Mouse (Mus musculus) stomach, embryonic 14.5 days (tissue): ENCODE results near the gene S1pr2. TPM values are rescaled to one million over a fixed set of nuclear protein-coding genes. Genes with fewer than 3 reads are reported as not detected.

ENCODE experiments used
- ATAC-seq: fragments of 200-750 bp; cut with Nextera tagmentation; 2 replicates; pipeline ENCODE4 v1.8.0; 2017; ENCODE audit warnings: low read depth, moderate TSS enrichment; ENCODE audit not compliant: insufficient number of reproducible peaks, insufficient read depth, low FRiP score
- H3K27ac ChIP-seq: fragments of 300-500 bp; sonication (generic); 2 replicates; pipeline ENCODE4 v1.5.1; 2014; ENCODE audit warnings: mild to moderate bottlenecking, low read length, moderate library complexity, mixed read lengths
- H3K27me3 ChIP-seq: fragments of 300-500 bp; sonication (generic); 2 replicates; pipeline ENCODE4 v1.6.1; 2014; ENCODE audit warnings: low read length, control low read depth, mixed read lengths; ENCODE audit not compliant: control insufficient read depth, insufficient read depth
- H3K36me3 ChIP-seq: fragments of 300-500 bp; sonication (generic); 2 replicates; pipeline ENCODE4 v1.6.1; 2014; ENCODE audit warnings: mild to moderate bottlenecking, control low read depth, low read length, moderate library complexity, mixed read lengths; ENCODE audit not compliant: control insufficient read depth, insufficient read depth
- H3K4me1 ChIP-seq: fragments of 300-500 bp; sonication (generic); 2 replicates; pipeline ENCODE4 v1.6.1; 2014; ENCODE audit warnings: low read length, control low read depth, mixed read lengths; ENCODE audit not compliant: control insufficient read depth, insufficient read depth
- H3K4me2 ChIP-seq: fragments of 300-500 bp; sonication (generic); replicated peaks from 2 replicates; pipeline ENCODE4 v1.6.1; 2014; ENCODE audit warnings: low read depth, low read length, control low read depth
- H3K4me3 ChIP-seq: fragments of 300-500 bp; sonication (generic); 2 replicates; pipeline ENCODE4 v1.5.1; 2014; ENCODE audit warnings: low read depth, low read length, control low read depth
- H3K9ac ChIP-seq: fragments of 300-500 bp; sonication (generic); replicated peaks from 2 replicates; pipeline ENCODE4 v1.6.1; 2014; ENCODE audit warnings: low read depth, mild to moderate bottlenecking, control low read depth, low read length, moderate library complexity, mixed read lengths
- H3K9me3 ChIP-seq: fragments of 300-500 bp; sonication (generic); 2 replicates; pipeline ENCODE4 v1.6.1; 2016; ENCODE audit warnings: low read depth, low read length, control low read depth; ENCODE audit not compliant: control insufficient read depth
- WGBS: fragments of 180-500 bp; shearing (Covaris S2); extraction: QIAGEN DNeasy Blood & Tissue Kit; methylation state at CpG from one replicate; pipeline ENCODE4 v1.1.7; 2014; 5-methylcytosine and 5-hydroxymethylcytosine counted together
- polyA plus RNA-seq: library from polyadenylated mRNA; unstranded; fragments of >200 nt; fragmentation: Nextera tagmentation; extraction: Ambion mirVana; gene quantifications from 2 replicates; pipeline ENCODE4 v1.2.1, GENCODE M21; 2014

S1pr2 gene
- polyA plus RNA-seq, 1 experiment from 2014 or later: 52.3 TPM

DNA sequence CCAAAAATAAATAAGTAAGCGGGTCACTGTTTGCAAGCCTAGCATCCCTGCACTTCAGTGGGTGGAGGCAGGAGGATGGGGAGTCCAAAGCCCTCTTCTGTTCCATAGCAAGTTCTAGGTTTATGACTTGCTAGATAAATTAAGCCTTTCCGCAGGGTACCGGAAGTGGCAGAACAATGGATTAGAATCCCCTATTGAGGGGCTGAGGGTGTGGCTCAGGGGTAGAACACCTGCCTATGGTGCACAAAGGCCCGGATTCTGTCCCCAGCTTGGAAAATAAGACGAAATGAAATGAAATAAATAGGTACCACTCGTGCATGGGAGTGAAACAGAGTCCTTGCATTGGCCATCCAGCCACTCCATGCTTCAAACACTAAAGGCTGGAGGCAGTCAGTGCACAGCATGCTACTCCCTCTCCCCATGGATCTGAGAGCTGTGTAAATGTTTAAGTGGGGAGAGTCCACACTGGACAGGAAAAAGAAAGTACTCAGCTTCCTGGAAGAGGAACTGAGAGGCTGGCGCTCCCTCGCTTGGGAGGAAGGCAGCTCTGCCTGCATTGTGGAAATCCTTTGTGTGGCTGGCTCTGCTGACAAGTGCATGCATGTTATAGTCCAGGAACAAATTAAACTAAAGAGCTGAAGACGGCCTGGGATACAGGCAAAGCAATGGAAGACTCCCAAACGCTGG lies 2.0 kb upstream of the S1pr2 start:
- Histone ChIP-seq H3K4me1 (peaks cover 16% of the 10 kb centered on the region), H3K4me3 (no peak overlapping the region), H3K27me3 (no peaks in the 10 kb centered on the region), H3K9me3 (no peaks in the 10 kb centered on the region), H3K4me2 (no peak overlapping the region), H3K9ac (no peak overlapping the region), H3K36me3 (no peaks in the 10 kb centered on the region), H3K27ac (peak overlapping the region; percentile 48; the same call in 1 of the 2 replicates)
- 55% methylated on average over 10 of the region's 10 CpGs for WGBS
- ATAC-seq: no peak

DNA sequence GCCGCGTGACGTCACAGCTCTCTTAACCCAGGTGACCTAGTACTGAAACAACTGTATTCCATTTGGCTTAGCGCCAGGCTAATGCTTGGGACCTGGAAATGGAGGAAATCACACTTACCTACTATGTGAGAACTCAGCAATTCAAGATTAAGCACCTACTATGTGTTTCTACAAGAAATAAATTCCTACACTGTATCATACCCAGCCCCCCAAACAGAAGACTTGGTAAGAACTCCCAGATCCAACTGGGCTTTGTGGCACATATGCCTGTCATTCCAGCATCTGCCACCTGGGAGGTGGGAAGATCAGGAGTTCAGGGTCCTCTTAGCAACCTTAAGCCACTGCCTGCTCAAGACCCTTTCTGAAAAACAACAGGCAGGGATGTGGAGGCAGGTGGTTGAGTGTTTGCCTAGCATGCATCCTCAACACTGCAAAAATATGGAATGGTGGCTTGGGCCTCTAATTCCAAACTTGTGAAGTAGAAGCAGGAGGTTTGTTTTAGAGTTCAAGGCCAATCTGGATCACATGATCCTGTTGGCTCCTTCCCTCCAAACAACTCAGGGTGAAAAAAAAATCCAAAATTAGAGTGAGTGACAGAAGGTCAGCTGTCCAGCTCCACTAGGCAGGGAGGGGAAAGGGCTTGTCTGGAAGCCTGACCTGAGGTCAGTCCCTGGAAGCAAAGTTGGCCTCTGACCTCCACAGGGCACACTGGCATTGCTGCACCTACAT lies 544 bp upstream of the S1pr2 start:
- Histone ChIP-seq H3K36me3 (no peaks in the 10 kb centered on the region), H3K27me3 (no peaks in the 10 kb centered on the region), H3K4me1 (peaks cover 29% of the 10 kb centered on the region), H3K9me3 (no peaks in the 10 kb centered on the region), H3K4me3 (peak overlapping the region; percentile 80), H3K9ac (no peak overlapping the region), H3K4me2 (peak overlapping the region; percentile 79), H3K27ac (peak overlapping the region; percentile 96)
- WGBS: 2% methylated on average over 4 of the region's 4 CpGs
- ATAC-seq: no peak

DNA sequence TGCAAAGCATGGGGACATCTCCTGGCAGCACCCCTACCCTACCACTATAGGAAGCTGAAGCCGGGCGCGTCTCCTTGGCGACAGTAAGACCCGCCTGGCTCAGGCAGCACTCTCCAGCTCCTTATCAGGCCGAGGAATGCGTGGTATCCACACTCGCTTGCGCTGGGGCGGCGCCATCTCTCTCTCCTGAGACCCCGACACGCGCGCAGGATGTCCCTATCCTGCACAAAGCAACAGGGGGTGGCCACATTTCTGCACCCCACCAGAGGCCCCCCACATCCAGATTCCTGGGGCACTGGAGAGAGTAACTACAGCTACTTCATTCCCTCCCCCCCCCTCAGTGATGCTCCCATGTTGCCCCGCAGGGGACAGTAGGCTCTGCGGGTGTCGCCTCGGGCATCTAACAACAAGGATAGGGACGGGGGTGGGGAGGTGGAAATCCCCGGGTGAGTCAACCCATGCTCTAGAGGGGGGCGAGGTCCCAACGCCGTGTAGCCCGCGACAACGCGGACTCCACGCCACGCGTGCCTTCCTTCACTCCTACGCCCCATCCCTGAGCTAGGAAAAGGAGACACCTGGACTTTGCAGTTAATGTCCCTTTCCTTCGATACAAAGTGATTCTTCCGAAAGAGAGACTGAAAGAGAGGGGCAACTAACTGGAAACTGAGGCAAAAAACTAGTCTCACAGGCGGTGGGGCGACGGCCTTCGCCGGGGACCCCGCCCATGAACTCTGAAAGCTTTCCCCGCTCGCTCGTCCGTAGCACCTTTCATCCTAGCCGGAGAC lies 958 bp downstream of the S1pr2 start:
- WGBS: under 1% methylated on average over 45 of the region's 45 CpGs
- Histone ChIP-seq H3K9me3 (no peaks in the 10 kb centered on the region), H3K4me1 (peaks cover 41% of the 10 kb centered on the region), H3K4me3 (peak overlapping the region; percentile 80), H3K36me3 (no peaks in the 10 kb centered on the region; the same call in 1 of the 2 replicates), H3K27me3 (no peaks in the 10 kb centered on the region), H3K27ac (peak overlapping the region; percentile 96), H3K9ac (peak overlapping the region; percentile 77), H3K4me2 (peak overlapping the region; percentile 79)
- no peak; the same call in 1 of the 2 replicates for ATAC-seq

DNA sequence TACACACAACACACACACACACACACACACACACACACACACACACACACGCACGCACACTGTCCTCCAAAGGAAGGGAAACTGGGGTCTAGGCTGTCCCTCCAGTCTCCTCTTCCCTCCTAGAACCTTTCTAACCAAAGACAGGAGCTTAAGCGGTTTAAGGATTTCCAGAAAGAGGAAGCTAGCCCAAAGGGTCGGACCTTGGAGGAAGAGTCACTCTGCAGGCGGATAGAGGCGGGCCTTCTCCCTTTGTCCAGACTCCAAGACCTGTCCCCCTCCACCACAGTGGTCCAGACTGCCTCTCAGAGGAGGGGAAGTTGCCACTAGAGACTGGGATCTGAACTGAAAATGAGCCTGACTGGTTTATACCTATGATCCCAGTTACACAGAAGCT lies 2.9 kb downstream of the S1pr2 start:
- peaks cover 41% of the 10 kb centered on the region for H3K4me1 ChIP-seq
- H3K27me3 ChIP-seq: no peaks in the 10 kb centered on the region
- ATAC-seq: no peak
- H3K36me3 ChIP-seq: peaks cover 6% of the 10 kb centered on the region
- 27% methylated on average over 4 of the region's 6 CpGs for WGBS
- H3K4me3 ChIP-seq: peak overlapping the region; percentile 80
- H3K9ac ChIP-seq: peak overlapping the region; percentile 10; the same call in 1 of the 2 replicates
- no peaks in the 10 kb centered on the region for H3K9me3 ChIP-seq
- H3K27ac ChIP-seq: peak overlapping the region; percentile 97
- peak overlapping the region; percentile 79 for H3K4me2 ChIP-seq

DNA sequence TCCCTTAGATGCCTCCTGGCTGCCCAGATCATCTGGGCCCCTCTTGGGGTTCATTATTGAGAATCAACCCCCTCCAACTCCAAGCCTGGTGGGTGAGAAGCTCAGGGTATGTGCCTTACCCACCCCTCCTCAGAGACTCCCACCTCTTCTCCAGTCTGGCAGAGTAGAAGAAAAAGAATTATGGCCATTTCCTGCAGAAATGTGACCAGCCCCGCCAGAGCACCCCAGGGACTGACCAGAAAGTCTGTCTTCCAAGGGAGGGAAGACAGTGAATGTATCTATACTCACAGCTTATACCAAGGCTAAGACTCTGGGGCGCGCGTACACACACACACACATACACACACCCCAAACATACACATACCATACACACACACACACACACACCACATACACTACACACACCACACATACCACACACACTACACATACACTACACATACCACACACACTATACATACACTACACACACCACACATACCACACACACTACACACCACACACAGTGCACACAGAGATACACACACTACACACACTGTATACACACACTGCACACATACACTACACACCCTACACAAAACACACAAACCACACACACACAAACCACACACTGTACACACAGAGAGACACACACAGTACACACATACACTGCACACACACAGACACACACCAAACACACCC lies 3.4 kb downstream of the S1pr2 start:
- WGBS: 72% methylated on average over 4 of the region's 4 CpGs
- peak overlapping the region; percentile 46; the same call in 1 of the 2 replicates for H3K9ac ChIP-seq
- no peaks in the 10 kb centered on the region for H3K9me3 ChIP-seq
- H3K27me3 ChIP-seq: no peaks in the 10 kb centered on the region
- H3K4me1 ChIP-seq: peaks cover 41% of the 10 kb centered on the region
- peak overlapping the region; percentile 79 for H3K4me2 ChIP-seq
- peak overlapping the region; percentile 97 for H3K27ac ChIP-seq
- peaks cover 11% of the 10 kb centered on the region for H3K36me3 ChIP-seq
- H3K4me3 ChIP-seq: peak overlapping the region; percentile 80
- no peak for ATAC-seq

DNA sequence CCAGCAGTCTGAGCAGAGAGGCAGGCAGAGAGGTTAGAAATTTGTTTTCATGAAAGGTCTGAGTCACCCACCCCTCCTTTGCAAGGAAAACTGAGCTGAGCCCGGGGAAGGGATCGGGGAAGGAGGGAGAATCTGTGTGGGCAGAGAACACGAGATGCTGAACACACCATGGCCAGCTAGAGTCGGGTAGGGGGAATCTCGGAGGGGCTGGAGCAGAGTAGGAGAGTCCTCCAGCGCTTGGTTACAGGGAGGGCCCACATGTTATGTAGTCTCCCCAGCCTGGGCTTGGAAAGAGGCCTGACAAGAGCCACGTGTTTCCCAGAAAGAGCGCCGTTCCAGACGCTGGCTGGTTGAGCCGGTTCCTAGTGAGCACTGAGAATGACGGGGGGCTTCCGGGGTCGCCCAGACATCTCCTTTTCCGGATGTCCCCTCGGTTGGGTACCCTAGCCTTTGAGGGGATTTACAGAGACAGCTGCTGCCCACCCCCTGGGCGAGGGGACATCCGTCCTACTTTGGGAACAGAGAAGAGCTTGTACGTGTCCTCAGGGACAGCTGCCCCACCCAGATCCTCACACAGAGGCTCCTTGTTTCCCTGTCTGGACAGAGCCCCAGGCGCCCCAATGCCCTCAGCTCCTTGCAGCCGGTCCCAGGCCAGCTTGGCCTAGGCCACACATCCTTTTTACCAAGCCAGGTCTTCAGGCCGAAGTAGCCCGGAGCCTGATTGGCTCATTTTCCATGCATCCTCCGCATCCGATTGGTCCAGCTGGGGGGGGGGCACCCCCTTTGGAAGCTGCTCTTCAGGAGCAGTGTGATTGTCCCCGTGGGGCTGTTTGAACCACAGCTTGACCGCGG lies 4.2 kb downstream of the S1pr2 start:
- Histone ChIP-seq H3K27me3 (no peaks in the 10 kb centered on the region), H3K9me3 (no peaks in the 10 kb centered on the region), H3K9ac (peak overlapping the region; percentile 46), H3K36me3 (peaks cover 19% of the 10 kb centered on the region), H3K27ac (peak overlapping the region; percentile 97), H3K4me1 (peaks cover 41% of the 10 kb centered on the region), H3K4me3 (peak overlapping the region; percentile 22), H3K4me2 (peak overlapping the region; percentile 79)
- WGBS: 20% methylated on average over 28 of the region's 28 CpGs
- ATAC-seq: peak; percentile 66

DNA sequence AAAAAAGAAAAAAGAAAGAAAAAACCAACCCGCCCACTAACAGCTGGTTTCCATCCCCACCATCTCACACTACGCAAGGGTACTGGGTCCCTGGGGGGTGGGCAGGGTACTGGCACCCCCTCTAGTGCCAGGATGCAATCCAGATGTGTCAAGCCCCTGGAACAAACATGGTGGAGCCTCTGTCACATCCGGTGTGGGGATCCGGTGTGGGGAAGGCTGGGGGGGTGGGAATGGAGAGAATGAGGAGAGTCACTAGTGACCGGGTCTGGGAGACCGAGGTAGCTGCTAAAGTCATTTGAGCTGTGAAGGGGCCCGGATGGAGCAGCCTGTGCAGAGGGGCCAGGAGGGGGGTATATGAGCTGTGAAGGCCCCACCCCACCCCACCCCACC lies 4.8 kb downstream of the S1pr2 start:
- no peaks in the 10 kb centered on the region for H3K9me3 ChIP-seq
- H3K4me2 ChIP-seq: peak overlapping the region; percentile 79
- peaks cover 25% of the 10 kb centered on the region for H3K36me3 ChIP-seq
- WGBS: 30% methylated on average over 7 of the region's 7 CpGs
- no peak overlapping the region for H3K4me3 ChIP-seq
- peak; percentile 48 for ATAC-seq
- H3K27ac ChIP-seq: peak overlapping the region; percentile 97
- peaks cover 41% of the 10 kb centered on the region for H3K4me1 ChIP-seq
- no peaks in the 10 kb centered on the region for H3K27me3 ChIP-seq
- peak overlapping the region; percentile 18; the same call in 1 of the 2 replicates for H3K9ac ChIP-seq
